Mouse (Mus musculus): ENCODE measurements around the gene Fam149a. TPM values are rescaled to one million over a fixed set of nuclear protein-coding genes. Genes with fewer than 3 reads are reported as not detected.

Fam149a gene
- polyA plus RNA-seq, 1 experiment from 2014 or later = 6.4 TPM

DNA sequence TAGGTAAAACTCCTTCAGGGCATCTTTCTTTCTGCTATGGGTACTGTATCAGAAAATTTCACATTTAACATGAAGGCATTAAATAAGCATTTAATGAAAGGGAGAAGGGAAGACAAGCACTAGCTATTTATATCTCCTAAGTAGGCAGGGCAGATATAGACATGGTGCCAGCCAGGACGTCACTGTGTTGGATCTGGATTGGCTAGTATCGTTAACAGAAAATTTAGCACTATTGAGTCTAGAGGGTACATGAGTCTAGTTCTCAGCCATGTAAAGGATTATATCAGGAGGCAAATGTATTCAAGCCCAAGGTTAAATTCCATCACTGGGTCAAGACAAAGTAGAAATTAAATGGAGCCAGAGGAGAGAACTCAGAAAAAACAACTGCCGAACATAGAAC is 8.0 kb downstream of the Fam149a start:
- no peak for ATAC-seq
- Histone ChIP-seq H3K9me3 (ENCODE audit: control insufficient read depth, low read length) (no peaks in the 10 kb centered on the region), H3K4me1 (ENCODE audit: control insufficient read depth, insufficient read depth, low read length) (no peaks in the 10 kb centered on the region), H3K4me2 (ENCODE audit: low read depth, low read length) (no peak overlapping the region), H3K4me3 (ENCODE audit: low read length) (no peak overlapping the region), H3K9ac (ENCODE audit: low read depth, low read length) (no peak overlapping the region), H3K27me3 (replicated peaks; ENCODE audit: control insufficient read depth, insufficient read depth, low read length) (no peaks in the 10 kb centered on the region), H3K27ac (ENCODE audit: low read length) (no peak overlapping the region), H3K36me3 (ENCODE audit: control insufficient read depth, insufficient read depth, low read length) (no peaks in the 10 kb centered on the region)
- WGBS = 77% methylated on average over 3 of the region's 3 CpGs

DNA sequence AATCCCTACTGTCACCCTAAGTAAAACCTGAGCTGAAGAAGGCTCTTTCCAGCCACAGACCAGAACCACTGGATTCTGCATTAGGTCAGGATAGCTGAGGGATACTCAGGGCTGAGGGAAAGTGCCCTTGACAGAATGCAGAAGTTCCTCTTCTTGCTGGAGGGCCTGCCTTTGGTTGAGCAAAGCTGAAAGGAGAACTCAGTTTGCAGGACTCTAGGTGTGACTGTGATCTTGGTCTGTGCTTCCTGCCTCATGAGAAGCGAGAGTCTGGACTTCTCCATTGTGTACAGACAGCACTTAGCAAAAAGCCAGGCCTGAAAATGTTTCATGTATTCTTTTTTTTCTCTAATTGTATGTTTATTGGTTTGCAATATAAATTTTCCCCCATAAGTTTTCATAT is 14.9 kb downstream of the Fam149a start:
- 78% methylated on average over 1 of the region's 1 CpGs for WGBS
- no peaks in the 10 kb centered on the region for H3K36me3 ChIP-seq (ENCODE audit: control insufficient read depth, insufficient read depth, low read length)
- H3K27me3 ChIP-seq (replicated peaks; ENCODE audit: control insufficient read depth, insufficient read depth, low read length) = no peaks in the 10 kb centered on the region
- H3K4me2 ChIP-seq (ENCODE audit: low read depth, low read length) = no peak overlapping the region
- no peak overlapping the region for H3K4me3 ChIP-seq (ENCODE audit: low read length)
- ATAC-seq = no peak
- no peak overlapping the region for H3K9ac ChIP-seq (ENCODE audit: low read depth, low read length)
- H3K9me3 ChIP-seq (ENCODE audit: control insufficient read depth, low read length) = no peaks in the 10 kb centered on the region
- no peaks in the 10 kb centered on the region for H3K4me1 ChIP-seq (ENCODE audit: control insufficient read depth, insufficient read depth, low read length)
- no peak overlapping the region for H3K27ac ChIP-seq (ENCODE audit: low read length)

GRCm38 (mm10) chr8:45363220-45363619 is 18.9 kb downstream of the Fam149a start:
- Histone ChIP-seq H3K9ac (ENCODE audit: low read depth, low read length) (no peak overlapping the region), H3K27me3 (replicated peaks; ENCODE audit: control insufficient read depth, insufficient read depth, low read length) (no peaks in the 10 kb centered on the region), H3K36me3 (ENCODE audit: control insufficient read depth, insufficient read depth, low read length) (no peaks in the 10 kb centered on the region), H3K4me3 (ENCODE audit: low read length) (no peak overlapping the region), H3K9me3 (ENCODE audit: control insufficient read depth, low read length) (no peaks in the 10 kb centered on the region), H3K27ac (ENCODE audit: low read length) (no peak overlapping the region), H3K4me2 (ENCODE audit: low read depth, low read length) (no peak overlapping the region), H3K4me1 (ENCODE audit: control insufficient read depth, insufficient read depth, low read length) (no peaks in the 10 kb centered on the region)
- no peak for ATAC-seq
- WGBS = 57% methylated on average over 1 of the region's 1 CpGs

DNA sequence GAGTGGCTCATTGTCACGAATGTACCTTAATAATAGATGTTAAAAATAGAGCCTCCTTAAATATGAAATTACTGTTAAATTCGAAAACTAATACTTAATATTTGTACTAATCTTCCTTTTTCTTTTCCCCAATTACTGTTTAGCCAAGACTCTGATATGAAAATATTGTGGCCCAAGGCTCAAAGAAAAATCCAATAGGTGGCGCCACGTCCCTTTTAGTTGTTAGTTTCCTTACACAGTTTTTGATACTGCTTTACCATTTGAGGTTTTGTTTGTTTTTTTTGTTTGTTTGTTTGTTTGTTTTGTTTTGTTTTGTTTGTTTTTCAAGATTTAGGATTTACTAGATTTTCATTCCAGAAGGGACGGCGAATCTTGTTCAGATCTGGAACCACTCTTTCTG is 19.8 kb downstream of the Fam149a start:
- H3K4me3 ChIP-seq (ENCODE audit: low read length) = no peak overlapping the region
- no peak overlapping the region for H3K27ac ChIP-seq (ENCODE audit: low read length)
- H3K36me3 ChIP-seq (ENCODE audit: control insufficient read depth, insufficient read depth, low read length) = no peaks in the 10 kb centered on the region
- no peak overlapping the region for H3K9ac ChIP-seq (ENCODE audit: low read depth, low read length)
- peaks cover 6% of the 10 kb centered on the region for H3K4me1 ChIP-seq (ENCODE audit: control insufficient read depth, insufficient read depth, low read length)
- 75% methylated on average over 6 of the region's 6 CpGs for WGBS
- no peaks in the 10 kb centered on the region for H3K27me3 ChIP-seq (replicated peaks; ENCODE audit: control insufficient read depth, insufficient read depth, low read length)
- H3K4me2 ChIP-seq (ENCODE audit: low read depth, low read length) = no peak overlapping the region
- H3K9me3 ChIP-seq (ENCODE audit: control insufficient read depth, low read length) = no peaks in the 10 kb centered on the region
- ATAC-seq = no peak

GRCm38 (mm10) chr8:45359091-45359605 is 22.9 kb downstream of the Fam149a start:
- Histone ChIP-seq H3K27me3 (replicated peaks; ENCODE audit: control insufficient read depth, insufficient read depth, low read length) (no peaks in the 10 kb centered on the region), H3K9ac (ENCODE audit: low read depth, low read length) (no peak overlapping the region), H3K9me3 (ENCODE audit: control insufficient read depth, low read length) (no peaks in the 10 kb centered on the region), H3K36me3 (ENCODE audit: control insufficient read depth, insufficient read depth, low read length) (no peaks in the 10 kb centered on the region), H3K4me2 (ENCODE audit: low read depth, low read length) (peak overlapping the region; percentile 93), H3K4me1 (ENCODE audit: control insufficient read depth, insufficient read depth, low read length) (peaks cover 9% of the 10 kb centered on the region), H3K27ac (ENCODE audit: low read length) (no peak overlapping the region), H3K4me3 (ENCODE audit: low read length) (peak overlapping the region; percentile 70; the same call in 1 of the 2 replicates)
- WGBS = 79% methylated on average over 6 of the region's 6 CpGs
- no peak for ATAC-seq

GRCm38 (mm10) chr8:45358132-45358918 is 23.8 kb downstream of the Fam149a start:
- Histone ChIP-seq H3K36me3 (ENCODE audit: control insufficient read depth, insufficient read depth, low read length) (no peaks in the 10 kb centered on the region), H3K27ac (ENCODE audit: low read length) (no peak overlapping the region), H3K9ac (ENCODE audit: low read depth, low read length) (peak overlapping the region; percentile 83), H3K4me1 (ENCODE audit: control insufficient read depth, insufficient read depth, low read length) (peaks cover 9% of the 10 kb centered on the region), H3K27me3 (replicated peaks; ENCODE audit: control insufficient read depth, insufficient read depth, low read length) (no peaks in the 10 kb centered on the region), H3K4me3 (ENCODE audit: low read length) (peak overlapping the region; percentile 70), H3K4me2 (ENCODE audit: low read depth, low read length) (peak overlapping the region; percentile 93), H3K9me3 (ENCODE audit: control insufficient read depth, low read length) (no peaks in the 10 kb centered on the region)
- 3% methylated on average over 49 of the region's 49 CpGs for WGBS
- peak; percentile 79 for ATAC-seq

DNA sequence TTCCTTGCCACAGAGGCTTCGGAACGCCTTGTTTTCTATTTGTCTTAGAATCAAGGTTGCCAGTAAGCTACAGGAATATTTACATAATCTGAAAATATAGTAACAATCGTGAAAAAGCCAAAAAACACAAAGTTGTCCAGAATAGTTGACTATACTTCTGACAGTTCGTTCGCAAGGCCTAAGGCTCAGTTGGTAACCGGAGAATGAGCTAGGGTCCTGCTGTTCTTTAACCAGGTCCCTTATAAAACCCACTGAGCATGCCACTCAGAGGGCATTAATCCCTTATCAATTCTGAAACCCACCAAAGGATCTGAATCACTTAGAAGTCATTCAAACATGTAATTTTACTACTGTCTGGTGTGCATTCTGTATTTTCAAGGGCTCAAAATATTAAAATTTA is 26.3 kb downstream of the Fam149a start:
- Histone ChIP-seq H3K36me3 (ENCODE audit: control insufficient read depth, insufficient read depth, low read length) (no peaks in the 10 kb centered on the region), H3K27me3 (replicated peaks; ENCODE audit: control insufficient read depth, insufficient read depth, low read length) (no peaks in the 10 kb centered on the region), H3K4me1 (ENCODE audit: control insufficient read depth, insufficient read depth, low read length) (peaks cover 9% of the 10 kb centered on the region), H3K27ac (ENCODE audit: low read length) (no peak overlapping the region), H3K9ac (ENCODE audit: low read depth, low read length) (no peak overlapping the region), H3K4me3 (ENCODE audit: low read length) (no peak overlapping the region), H3K4me2 (ENCODE audit: low read depth, low read length) (no peak overlapping the region), H3K9me3 (ENCODE audit: control insufficient read depth, low read length) (no peaks in the 10 kb centered on the region)
- ATAC-seq = no peak
- WGBS = 78% methylated on average over 6 of the region's 6 CpGs

- WGBS = 23% methylated on average over 6 of the region's 6 CpGs
- ATAC-seq = peak; percentile 49
- Histone ChIP-seq H3K4me2 (ENCODE audit: low read depth, low read length) (no peak overlapping the region), H3K27ac (ENCODE audit: low read length) (no peak overlapping the region), H3K9me3 (ENCODE audit: control insufficient read depth, low read length) (no peaks in the 10 kb centered on the region), H3K9ac (ENCODE audit: low read depth, low read length) (no peak overlapping the region), H3K4me1 (ENCODE audit: control insufficient read depth, insufficient read depth, low read length) (peaks cover 3% of the 10 kb centered on the region; the same call in 1 of the 2 replicates), H3K27me3 (replicated peaks; ENCODE audit: control insufficient read depth, insufficient read depth, low read length) (no peaks in the 10 kb centered on the region), H3K4me3 (ENCODE audit: low read length) (no peak overlapping the region), H3K36me3 (ENCODE audit: control insufficient read depth, insufficient read depth, low read length) (no peaks in the 10 kb centered on the region)
Observed at GRCm38 (mm10) chr8:45345031-45345430, 37.1 kb downstream of the Fam149a start.

GRCm38 (mm10) chr8:45344298-45344697 is 37.8 kb downstream of the Fam149a start:
- H3K9me3 ChIP-seq (ENCODE audit: control insufficient read depth, low read length) = no peaks in the 10 kb centered on the region
- no peak overlapping the region for H3K27ac ChIP-seq (ENCODE audit: low read length)
- peaks cover 3% of the 10 kb centered on the region; the same call in 1 of the 2 replicates for H3K4me1 ChIP-seq (ENCODE audit: control insufficient read depth, insufficient read depth, low read length)
- H3K36me3 ChIP-seq (ENCODE audit: control insufficient read depth, insufficient read depth, low read length) = no peaks in the 10 kb centered on the region
- no peak overlapping the region for H3K4me2 ChIP-seq (ENCODE audit: low read depth, low read length)
- no peak overlapping the region for H3K9ac ChIP-seq (ENCODE audit: low read depth, low read length)
- H3K4me3 ChIP-seq (ENCODE audit: low read length) = no peak overlapping the region
- 93% methylated on average over 8 of the region's 8 CpGs for WGBS
- H3K27me3 ChIP-seq (replicated peaks; ENCODE audit: control insufficient read depth, insufficient read depth, low read length) = no peaks in the 10 kb centered on the region
- ATAC-seq = no peak
